Mouse (Mus musculus): ENCODE results near the gene 1700025C18Rik.

GRCm38 (mm10) chr2:165059961-165060360 lies 30.6 kb downstream of the 1700025C18Rik start:
- TF ChIP-seq CTCF (IDR thresholded peaks at IDR 0.05; ENCODE audit: borderline replicate concordance, insufficient read depth, low read length), result no peak
- no peak for TF ChIP-seq POLR2A (IDR thresholded peaks at IDR 0.05; ENCODE audit: low read depth, low read length)

All from embryonic fibroblast, embryonic 13.5 days (primary cell).